Mouse (Mus musculus) erythroid progenitor cell, adult 5-6 weeks (primary cell): ENCODE measurements around the gene Zfp94. TPM values are rescaled to one million over a fixed set of nuclear protein-coding genes. Genes with fewer than 3 reads are reported as not detected.

Experiments used
- ATAC-seq: replicated peaks from 2 replicates; pipeline ENCODE4 v1.8.0; 2016; ENCODE audit warnings: moderate number of reproducible peaks, mild to moderate bottlenecking, moderate TSS enrichment, inconsistent platforms; ENCODE audit not compliant: poor library complexity, low FRiP score, severe bottlenecking
- total RNA-seq, 2 experiments: library from RNA; stranded (forward) in 1 of 2; stranded (reverse) in 1 of 2; fragments of 150-400 nt in 1 of 2; fragments of 186-747, 209-891 nt in 1 of 2; gene quantifications; 2 replicates each; pipeline versions ENCODE4 v1.2.3 to v1.2.4; 2015 to 2017; ENCODE audit warnings: low replicate concordance in 2 of 2

Zfp94 gene
- total RNA-seq (2015; ENCODE audit: low replicate concordance) (0.72 TPM in 1 of 2 replicates, not detected in the other), total RNA-seq (2017; ENCODE audit: low replicate concordance) (0.39 TPM in 1 of 2 replicates, not detected in the other)

- ATAC-seq, result peak; percentile 98
Observed at GRCm38 (mm10) chr7:24316567-24317092, at the start of gene Zfp94. Gene Zfp94, minus strand, starts transcription at chr7:24316666.

- no peak for ATAC-seq
Observed at GRCm38 (mm10) chr7:24365258-24366014, 49.0 kb upstream of the Zfp94 start.

- peak; percentile 71 for ATAC-seq
Observed at GRCm38 (mm10) chr7:24364827-24365226, 48.4 kb upstream of the Zfp94 start.

- no peak for ATAC-seq
Observed at GRCm38 (mm10) chr7:24363228-24363627, 46.8 kb upstream of the Zfp94 start.

GRCm38 (mm10) chr7:24361001-24361400, 44.5 kb upstream of the Zfp94 start:
- no peak for ATAC-seq

- no peak for ATAC-seq
Observed at GRCm38 (mm10) chr7:24359269-24359668, 42.8 kb upstream of the Zfp94 start.

GRCm38 (mm10) chr7:24357899-24358298, 41.4 kb upstream of the Zfp94 start:
- ATAC-seq, result 0 out of 2 replicates have a peak, but pooled peaks have one; percentile 53

GRCm38 (mm10) chr7:24356081-24356480, 39.6 kb upstream of the Zfp94 start:
- no peak for ATAC-seq

GRCm38 (mm10) chr7:24355646-24356045, 39.2 kb upstream of the Zfp94 start:
- ATAC-seq, result no peak

GRCm38 (mm10) chr7:24348896-24349295, 32.4 kb upstream of the Zfp94 start, which contains the start of gene Lypd5:
Gene Lypd5, plus strand, starts transcription at chr7:24349196.
- 0 out of 2 replicates have a peak, but pooled peaks have one; percentile 15 for ATAC-seq

GRCm38 (mm10) chr7:24346444-24346843, 30.0 kb upstream of the Zfp94 start:
- no peak for ATAC-seq

GRCm38 (mm10) chr7:24343701-24344272, 27.3 kb upstream of the Zfp94 start:
- no peak for ATAC-seq

- no peak for ATAC-seq
Observed at GRCm38 (mm10) chr7:24338241-24338640, 21.8 kb upstream of the Zfp94 start.

GRCm38 (mm10) chr7:24335699-24336309, 19.3 kb upstream of the Zfp94 start:
- 0 out of 2 replicates have a peak, but pooled peaks have one; percentile 59 for ATAC-seq

- no peak for ATAC-seq
Observed at GRCm38 (mm10) chr7:24333304-24333986, 17.0 kb upstream of the Zfp94 start, which contains the start of gene Tescl. Gene Tescl, minus strand, starts transcription at chr7:24333936.

GRCm38 (mm10) chr7:24327281-24327975, 11.0 kb upstream of the Zfp94 start:
- ATAC-seq, result no peak

GRCm38 (mm10) chr7:24326273-24327135, 10.0 kb upstream of the Zfp94 start:
- no peak for ATAC-seq

- no peak for ATAC-seq
Observed at GRCm38 (mm10) chr7:24325675-24326128, 9.2 kb upstream of the Zfp94 start.
